Mouse (Mus musculus): Measurements from ENCODE around the gene Slc35d2.
"Not testable (repeated sequence)": the region's sequence is repeated elsewhere in the genome, so short reads cannot be mapped to it uniquely, and the experiment has no call there.

Gene Slc35d2

DNA sequence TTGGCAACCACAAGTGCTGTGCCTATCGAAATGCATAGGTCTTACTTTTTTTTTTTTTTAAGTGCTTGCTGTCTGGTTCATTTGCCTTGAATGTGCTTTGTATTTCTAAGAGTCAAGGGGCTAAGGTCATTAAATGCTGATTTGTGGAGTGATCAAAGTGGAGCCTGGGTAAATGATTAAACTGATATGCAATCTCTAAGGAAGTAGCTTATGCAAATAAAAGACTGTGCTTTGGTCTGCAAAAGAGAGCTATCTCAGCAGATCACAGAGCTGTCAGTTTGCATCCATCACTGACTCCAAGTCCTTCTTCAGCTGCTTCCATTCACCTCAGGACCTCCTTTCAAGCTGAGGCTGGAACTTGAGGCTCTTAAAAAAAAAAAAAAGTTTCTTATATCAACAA is 75.2 kb downstream of the Slc35d2 start:
- no peak for DNase-seq (ENCODE audit: low read depth in 2 of 2, low spot score in 2 of 2)

DNA sequence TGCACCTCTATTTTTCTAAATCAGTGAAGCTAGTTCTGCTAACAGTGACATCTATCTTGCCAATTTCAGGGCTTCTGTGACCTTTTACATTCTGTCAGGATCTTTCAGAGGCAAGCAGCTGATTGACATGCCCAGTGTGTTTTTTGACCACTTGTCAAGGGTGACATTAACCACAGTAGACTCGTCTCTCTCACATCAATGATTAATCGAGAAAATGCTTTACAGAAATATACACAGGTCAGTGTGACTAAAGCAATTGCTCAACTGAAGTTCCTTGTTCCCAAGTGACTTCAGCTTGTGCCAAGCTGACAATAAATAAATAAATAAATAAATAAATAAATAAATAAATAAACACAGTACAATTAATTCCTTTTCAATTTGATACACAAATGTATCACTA is 76.9 kb downstream of the Slc35d2 start:
- DNase-seq (ENCODE audit: low read depth in 2 of 2, low spot score in 2 of 2) = not testable (repeated sequence)

GRCm38 (mm10) chr13:64050895-64051294 is 78.3 kb downstream of the Slc35d2 start:
- DNase-seq (ENCODE audit: low read depth in 2 of 2, low spot score in 2 of 2) = no peak

- DNase-seq (ENCODE audit: low read depth in 2 of 2, low spot score in 2 of 2) = no peak
Measured at GRCm38 (mm10) chr13:64049535-64049934, 79.6 kb downstream of the Slc35d2 start.

DNA sequence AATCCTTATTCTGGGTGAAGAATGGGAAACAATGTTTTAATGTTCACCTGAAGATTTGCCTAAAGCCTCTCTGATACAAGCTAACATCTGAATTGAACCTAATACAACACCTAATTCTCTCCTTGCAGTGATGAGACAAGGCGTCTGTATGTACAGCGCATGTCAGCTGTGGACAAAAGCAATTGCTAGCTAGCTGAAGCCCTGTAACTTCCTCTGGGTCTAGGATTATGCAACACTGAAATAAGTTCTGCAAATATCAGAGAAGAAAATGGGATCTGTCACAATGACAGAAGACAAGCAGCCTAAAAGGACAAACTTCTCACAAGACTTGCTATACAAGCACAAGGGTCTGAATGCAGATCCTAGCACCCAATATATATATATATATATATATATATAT is 80.7 kb downstream of the Slc35d2 start:
- no peak for DNase-seq (ENCODE audit: low read depth in 2 of 2, low spot score in 2 of 2)

Measured in CD8-positive naive resting alpha-beta T cell, adult 2 months (primary cell).